Mouse (Mus musculus) liver, embryonic 14.5 days (tissue): Measurements from ENCODE around the gene Hcar2.

Experiments
- CTCF ChIP-seq: IDR thresholded peaks from 2 replicates; pipeline ENCODE4 v1.5.1; 2016; ENCODE audit warnings: antibody characterized with exemption, low read depth, control low read depth
- EP300 ChIP-seq: IDR thresholded peaks from 2 replicates; pipeline ENCODE4 v1.6.1; 2016; ENCODE audit warnings: antibody characterized with exemption, low read depth

DNA sequence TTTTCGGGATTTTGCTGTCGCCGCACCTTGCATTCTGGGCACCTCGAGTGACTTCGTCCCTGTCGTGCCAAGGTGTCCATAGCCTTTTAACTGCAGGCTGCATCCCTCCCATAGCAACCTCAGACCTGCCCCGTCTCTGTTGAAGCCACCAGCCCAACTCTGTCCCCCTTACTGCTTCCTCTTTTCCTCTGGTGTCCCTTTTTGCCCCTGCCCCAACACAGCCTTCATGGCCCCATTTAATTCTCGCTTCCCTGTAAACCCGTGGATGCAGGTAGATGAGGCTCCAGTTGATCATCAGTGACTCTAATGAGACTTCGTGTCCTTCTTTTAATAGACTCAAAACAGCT lies 42.3 kb upstream of the Hcar2 start:
- TF ChIP-seq EP300 (no peak), CTCF (no peak)
